Mouse (Mus musculus) B cell, adult (primary cell): ENCODE data around the gene Spata17. TPM values are rescaled to one million over a fixed set of nuclear protein-coding genes. Genes with fewer than 3 reads are reported as not detected.

ENCODE experiments used
- total RNA-seq: library from RNA; stranded (reverse); gene quantifications from 4 replicates; pipeline ENCODE4 v1.2.4, GENCODE M21; 2023; ENCODE audit not compliant: inconsistent age

Spata17 gene
- 0.97 TPM in 1 of 4 replicates, not detected in the others for total RNA-seq

GRCm38 (mm10) chr1:187215181-187216116 is at the start of gene Spata17, which contains the start of gene Gpatch2:
TSS of gene Spata17 (minus strand) at chr1:187215465.
TSS of gene Gpatch2 (plus strand) at chr1:187215508.

Other genes with a start within 250 kb of the Spata17 start
- gene D1Pas1, start 248.0 kb downstream of the Spata17 start, total RNA-seq = not detected in 4 replicates
- 23.4 to 32.3 TPM (median 27.8 TPM) in 4 replicates for gene Gpatch2, start within 50 bp of the Spata17 start, total RNA-seq